Mouse (Mus musculus) C2C12 (cell line): ENCODE data around the gene 6430548M08Rik. TPM values are rescaled to one million over a fixed set of nuclear protein-coding genes. Genes with fewer than 3 reads are reported as not detected.
A peak's percentile ranks its signal among the peaks of the same experiment; 100 is the strongest.

Source experiments
- H3K27me3 ChIP-seq: one replicate; pipeline ENCODE4 v1.6.1; 2011; ENCODE audit not compliant: control insufficient read depth, insufficient read depth, insufficient read length
- H3K36me3 ChIP-seq: one replicate; pipeline ENCODE4 v1.6.1; 2011; ENCODE audit not compliant: control insufficient read depth, insufficient read depth
- H3K4me3 ChIP-seq: one replicate; pipeline ENCODE4 v1.5.1; 2011; ENCODE audit warnings: mild to moderate bottlenecking, control low read depth; ENCODE audit not compliant: poor library complexity, insufficient read depth, severe bottlenecking
- H3K79me2 ChIP-seq: one replicate; pipeline ENCODE4 v1.6.1; 2011; ENCODE audit not compliant: control insufficient read depth, insufficient read depth
- H3K79me3 ChIP-seq: one replicate; pipeline ENCODE4 v1.6.1; 2011; ENCODE audit warnings: low read depth, control low read depth
- H3ac ChIP-seq: one replicate; pipeline ENCODE3; 2011; ENCODE audit warnings: low read depth; ENCODE audit not compliant: control insufficient read depth, insufficient read length
- CEBPB ChIP-seq: IDR thresholded peaks from one replicate; pipeline ENCODE4 v1.6.1; 2011; ENCODE audit warnings: low read depth, mild to moderate bottlenecking, control low read depth, moderate library complexity
- CTCF ChIP-seq: IDR thresholded peaks from one replicate; pipeline ENCODE4 v1.5.1; 2011; ENCODE audit not compliant: control insufficient read depth, insufficient read depth, insufficient read length
- FOSL1 ChIP-seq: IDR thresholded peaks from one replicate; pipeline ENCODE4 v1.8.0; 2011; ENCODE audit warnings: mild to moderate bottlenecking, low read length; ENCODE audit not compliant: poor library complexity, insufficient read depth, severe bottlenecking
- MAX ChIP-seq: IDR thresholded peaks from one replicate; pipeline ENCODE4 v1.6.1; 2011; ENCODE audit warnings: mild to moderate bottlenecking, control low read depth
- MYOD1 ChIP-seq: IDR thresholded peaks from one replicate; pipeline ENCODE4 v1.6.1; 2011; ENCODE audit warnings: low read depth; ENCODE audit not compliant: control insufficient read depth, insufficient read length
- MYOG ChIP-seq: IDR thresholded peaks from one replicate; pipeline ENCODE4 v1.6.1; 2011; ENCODE audit not compliant: control insufficient read depth, insufficient read length; ENCODE audit errors: extremely low read depth
- USF1 ChIP-seq: IDR thresholded peaks from one replicate; pipeline ENCODE4 v1.6.1; 2011; ENCODE audit warnings: low read depth, mild to moderate bottlenecking, control low read depth, moderate library complexity
- polyA plus RNA-seq: library from polyadenylated mRNA; unstranded; fragments of >200 nt; fragmentation: generic; extraction: Trizol; gene quantifications from one replicate; pipeline ENCODE4 v1.2.1, GENCODE M21; 2012; ENCODE audit warnings: missing spikeins

6430548M08Rik gene
- polyA plus RNA-seq, 1 experiment: 3.5 TPM

GRCm38 (mm10) chr8:120150028-120150427, 36.1 kb downstream of the 6430548M08Rik start:
- Histone ChIP-seq H3K36me3 (no peaks in the 10 kb centered on the region), H3K79me2 (no peaks in the 10 kb centered on the region), H3K79me3 (no peaks in the 10 kb centered on the region), H3K27me3 (no peaks in the 10 kb centered on the region), H3K4me3 (no peak overlapping the region), H3ac (no peak overlapping the region)
- no peak for TF ChIP-seq CEBPB
- peak; percentile 11 for TF ChIP-seq MAX
- peak; percentile 10 for TF ChIP-seq FOSL1
- peak; percentile 100 for TF ChIP-seq MYOD1

- Histone ChIP-seq H3K79me3 (no peaks in the 10 kb centered on the region), H3K27me3 (no peaks in the 10 kb centered on the region), H3ac (peak overlapping the region; percentile 10), H3K36me3 (no peaks in the 10 kb centered on the region), H3K79me2 (no peaks in the 10 kb centered on the region), H3K4me3 (no peak overlapping the region)
- peak; percentile 43 for TF ChIP-seq MYOD1
- no peak for TF ChIP-seq MYOG
Observed at GRCm38 (mm10) chr8:120151151-120151550, 37.2 kb downstream of the 6430548M08Rik start.

- peak; percentile 98 for TF ChIP-seq MYOD1
- TF ChIP-seq CTCF: no peak
- TF ChIP-seq MAX: peak; percentile 81
- TF ChIP-seq FOSL1: no peak
- no peak overlapping the region for H3K4me3 ChIP-seq
Observed at GRCm38 (mm10) chr8:120152636-120153035, 38.7 kb downstream of the 6430548M08Rik start.

GRCm38 (mm10) chr8:120160366-120160765, 46.4 kb downstream of the 6430548M08Rik start:
- Histone ChIP-seq H3ac (no peak overlapping the region), H3K79me2 (no peaks in the 10 kb centered on the region), H3K4me3 (no peak overlapping the region), H3K27me3 (no peaks in the 10 kb centered on the region), H3K79me3 (no peaks in the 10 kb centered on the region), H3K36me3 (no peaks in the 10 kb centered on the region)
- no peak for TF ChIP-seq CEBPB

More at GRCm38 (mm10) chr8:120152636-120153035, 38.7 kb downstream of the 6430548M08Rik start:
- peak overlapping the region; percentile 39 for H3ac ChIP-seq
- H3K79me2 ChIP-seq: no peaks in the 10 kb centered on the region
- H3K79me3 ChIP-seq: no peaks in the 10 kb centered on the region
- no peaks in the 10 kb centered on the region for H3K27me3 ChIP-seq
- no peaks in the 10 kb centered on the region for H3K36me3 ChIP-seq

GRCm38 (mm10) chr8:120161658-120162403, 47.9 kb downstream of the 6430548M08Rik start:
- Histone ChIP-seq H3ac (no peak overlapping the region), H3K79me2 (no peaks in the 10 kb centered on the region), H3K27me3 (peaks cover 7% of the 10 kb centered on the region), H3K79me3 (no peaks in the 10 kb centered on the region), H3K36me3 (no peaks in the 10 kb centered on the region), H3K4me3 (no peak overlapping the region)
- TF ChIP-seq USF1 (no peak), CEBPB (no peak), CTCF (no peak), MAX (no peak), FOSL1 (no peak), MYOD1 (no peak), MYOG (no peak)

- Histone ChIP-seq H3K79me2 (no peaks in the 10 kb centered on the region), H3K79me3 (no peaks in the 10 kb centered on the region), H3ac (no peak overlapping the region), H3K27me3 (peaks cover 12% of the 10 kb centered on the region), H3K4me3 (no peak overlapping the region), H3K36me3 (no peaks in the 10 kb centered on the region)
- TF ChIP-seq MAX (no peak), CEBPB (no peak), FOSL1 (no peak), CTCF (no peak), USF1 (no peak), MYOD1 (no peak), MYOG (no peak)
Observed at GRCm38 (mm10) chr8:120162404-120162752, 48.4 kb downstream of the 6430548M08Rik start.
